Mouse (Mus musculus): ENCODE data around the gene Bcl2l13. TPM values are rescaled to one million over a fixed set of nuclear protein-coding genes. Genes with fewer than 3 reads are reported as not detected.
A peak's percentile ranks its signal among the peaks of the same experiment; 100 is the strongest.

Bcl2l13 gene
- polyA plus RNA-seq, 1 experiment from 2014 or later = 23.9 TPM

DNA sequence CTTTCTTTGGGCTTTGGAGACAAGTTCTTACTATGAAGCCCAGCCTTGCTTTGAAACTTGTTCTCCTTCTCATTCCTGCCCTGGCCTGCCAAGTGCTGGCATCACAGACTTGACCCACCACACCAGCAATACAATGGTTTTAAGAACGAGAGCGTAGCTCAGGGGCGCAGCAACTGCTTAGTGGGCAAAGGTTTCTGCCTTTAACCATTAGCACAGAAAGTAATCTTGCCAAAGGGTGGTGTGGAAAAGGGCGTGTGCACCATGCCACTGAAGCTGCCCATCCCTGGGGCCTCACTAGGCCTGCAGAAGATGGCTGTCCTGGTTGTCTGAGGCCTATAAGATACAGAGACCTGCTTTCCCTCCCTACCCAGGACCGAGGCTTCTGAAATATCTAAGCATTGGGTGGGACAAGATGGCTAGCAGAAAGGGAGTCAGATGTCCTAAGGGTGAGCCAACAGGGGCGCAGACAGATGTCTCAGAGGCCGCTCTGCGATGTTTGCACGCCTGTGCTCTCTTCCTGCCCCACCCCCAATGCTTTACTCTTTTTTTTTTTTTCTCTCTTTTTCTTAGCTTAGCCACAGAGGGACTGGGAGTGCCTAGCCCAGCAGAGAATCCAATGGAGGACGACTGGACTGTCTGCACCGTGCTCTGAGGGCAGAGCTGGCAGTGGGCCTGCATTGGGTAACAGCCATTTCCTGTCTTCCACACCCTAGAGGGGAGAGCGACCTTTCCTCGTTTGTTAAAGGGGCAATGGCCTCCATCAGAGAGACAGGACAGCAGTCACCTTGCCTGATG, 75.4 kb downstream of the Bcl2l13 start:
- no peak overlapping the region for H3K4me2 ChIP-seq (replicated peaks; ENCODE audit: low read depth, low read length)
- H3K4me3 ChIP-seq (ENCODE audit: low read depth, low read length) = no peak overlapping the region
- H3K9ac ChIP-seq (replicated peaks; ENCODE audit: low read depth, low read length) = no peak overlapping the region
- H3K27me3 ChIP-seq (ENCODE audit: control insufficient read depth, insufficient read depth, low read length) = no peaks in the 10 kb centered on the region
- H3K9me3 ChIP-seq (ENCODE audit: control insufficient read depth, low read depth, low read length) = no peaks in the 10 kb centered on the region
- WGBS = 71% methylated on average over 13 of the region's 13 CpGs
- peaks cover 4% of the 10 kb centered on the region; the same call in 1 of the 2 replicates for H3K4me1 ChIP-seq (ENCODE audit: control insufficient read depth, insufficient read depth, low read length)
- H3K27ac ChIP-seq (ENCODE audit: low read length) = no peak overlapping the region
- H3K36me3 ChIP-seq (ENCODE audit: control insufficient read depth, insufficient read depth, low read length) = no peaks in the 10 kb centered on the region
- ATAC-seq (ENCODE audit: insufficient number of reproducible peaks, insufficient read depth, low FRiP score, low read depth) = no peak

DNA sequence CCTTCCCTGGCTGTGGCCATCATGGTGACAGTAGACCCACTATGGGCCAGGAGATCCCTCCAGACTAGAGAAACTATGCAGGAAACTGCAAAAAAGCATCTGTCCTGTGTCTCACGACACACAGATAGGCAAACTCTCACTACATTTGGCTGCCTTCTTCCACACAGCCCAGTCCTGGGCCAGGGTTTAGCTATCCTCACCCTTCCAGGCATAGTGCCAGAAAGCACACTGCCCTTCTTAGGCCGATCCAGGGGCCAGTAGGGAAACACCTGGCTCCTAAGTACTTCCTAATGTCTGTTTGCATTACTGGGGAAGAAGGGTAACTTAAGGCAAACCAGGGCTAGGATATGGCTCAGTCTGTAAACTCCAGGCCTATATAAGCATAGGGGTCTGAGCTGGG, 76.9 kb downstream of the Bcl2l13 start:
- ATAC-seq (ENCODE audit: insufficient number of reproducible peaks, insufficient read depth, low FRiP score, low read depth) = no peak
- Histone ChIP-seq H3K4me3 (ENCODE audit: low read depth, low read length) (no peak overlapping the region), H3K4me1 (ENCODE audit: control insufficient read depth, insufficient read depth, low read length) (peaks cover 4% of the 10 kb centered on the region; the same call in 1 of the 2 replicates)

DNA sequence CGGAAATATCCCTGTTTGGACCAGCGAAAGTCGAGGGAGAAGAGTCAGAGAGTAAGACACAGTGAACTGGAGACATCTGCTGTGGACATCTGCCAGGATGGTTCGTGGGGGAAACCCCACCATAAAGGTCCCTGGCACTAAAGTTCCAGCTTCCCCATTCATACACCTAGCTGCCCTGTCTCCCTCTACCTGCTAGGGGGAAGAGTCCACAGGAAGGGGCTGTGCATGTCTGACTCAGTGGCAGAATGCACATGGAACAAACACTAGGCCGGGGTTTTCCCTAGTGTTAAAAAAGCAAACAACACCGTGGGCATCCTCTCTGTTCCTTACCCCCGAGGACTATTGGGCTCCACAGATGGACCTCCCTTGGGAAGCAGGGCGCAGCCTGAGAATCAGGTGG, 77.8 kb downstream of the Bcl2l13 start:
- H3K9ac ChIP-seq (replicated peaks; ENCODE audit: low read depth, low read length) = no peak overlapping the region
- H3K4me2 ChIP-seq (replicated peaks; ENCODE audit: low read depth, low read length) = no peak overlapping the region
- no peak for ATAC-seq (ENCODE audit: insufficient number of reproducible peaks, insufficient read depth, low FRiP score, low read depth)
- no peaks in the 10 kb centered on the region for H3K9me3 ChIP-seq (ENCODE audit: control insufficient read depth, low read depth, low read length)
- H3K4me3 ChIP-seq (ENCODE audit: low read depth, low read length) = no peak overlapping the region
- peaks cover 4% of the 10 kb centered on the region; the same call in 1 of the 2 replicates for H3K4me1 ChIP-seq (ENCODE audit: control insufficient read depth, insufficient read depth, low read length)
- 81% methylated on average over 8 of the region's 8 CpGs for WGBS
- H3K27ac ChIP-seq (ENCODE audit: low read length) = no peak overlapping the region
- H3K27me3 ChIP-seq (ENCODE audit: control insufficient read depth, insufficient read depth, low read length) = no peaks in the 10 kb centered on the region
- no peaks in the 10 kb centered on the region for H3K36me3 ChIP-seq (ENCODE audit: control insufficient read depth, insufficient read depth, low read length)

More for the DNA sequence above, 76.9 kb downstream of the Bcl2l13 start:
- no peaks in the 10 kb centered on the region for H3K27me3 ChIP-seq (ENCODE audit: control insufficient read depth, insufficient read depth, low read length)
- no peaks in the 10 kb centered on the region for H3K36me3 ChIP-seq (ENCODE audit: control insufficient read depth, insufficient read depth, low read length)
- no peak overlapping the region for H3K9ac ChIP-seq (replicated peaks; ENCODE audit: low read depth, low read length)
- no peak overlapping the region for H3K4me2 ChIP-seq (replicated peaks; ENCODE audit: low read depth, low read length)
- no peak overlapping the region for H3K27ac ChIP-seq (ENCODE audit: low read length)
- WGBS = 36% methylated on average over 2 of the region's 2 CpGs
- H3K9me3 ChIP-seq (ENCODE audit: control insufficient read depth, low read depth, low read length) = no peaks in the 10 kb centered on the region

DNA sequence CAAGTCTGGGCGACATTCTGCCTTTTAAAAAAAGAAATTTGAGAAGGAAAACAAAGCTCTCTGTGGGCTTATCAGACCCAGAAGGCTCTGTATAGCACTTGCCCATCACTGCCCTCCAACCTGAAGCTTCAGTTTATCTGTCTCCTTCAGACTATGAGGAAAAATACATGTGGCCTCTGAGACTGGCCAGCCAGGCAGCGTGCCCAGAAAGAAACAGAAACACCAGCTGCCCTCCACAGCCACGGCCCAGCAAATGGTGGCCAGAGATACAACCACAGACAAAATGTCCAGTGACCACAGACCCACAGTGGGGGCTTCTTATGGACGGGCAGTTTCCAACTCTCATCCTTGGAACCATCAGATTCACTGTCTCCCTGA, 78.5 kb downstream of the Bcl2l13 start:
- Histone ChIP-seq H3K36me3 (ENCODE audit: control insufficient read depth, insufficient read depth, low read length) (no peaks in the 10 kb centered on the region), H3K9ac (replicated peaks; ENCODE audit: low read depth, low read length) (no peak overlapping the region), H3K4me1 (ENCODE audit: control insufficient read depth, insufficient read depth, low read length) (peaks cover 4% of the 10 kb centered on the region; the same call in 1 of the 2 replicates), H3K27me3 (ENCODE audit: control insufficient read depth, insufficient read depth, low read length) (no peaks in the 10 kb centered on the region), H3K4me2 (replicated peaks; ENCODE audit: low read depth, low read length) (no peak overlapping the region), H3K4me3 (ENCODE audit: low read depth, low read length) (no peak overlapping the region), H3K27ac (ENCODE audit: low read length) (no peak overlapping the region), H3K9me3 (ENCODE audit: control insufficient read depth, low read depth, low read length) (no peaks in the 10 kb centered on the region)
- 80% methylated on average over 4 of the region's 4 CpGs for WGBS
- no peak for ATAC-seq (ENCODE audit: insufficient number of reproducible peaks, insufficient read depth, low FRiP score, low read depth)

DNA sequence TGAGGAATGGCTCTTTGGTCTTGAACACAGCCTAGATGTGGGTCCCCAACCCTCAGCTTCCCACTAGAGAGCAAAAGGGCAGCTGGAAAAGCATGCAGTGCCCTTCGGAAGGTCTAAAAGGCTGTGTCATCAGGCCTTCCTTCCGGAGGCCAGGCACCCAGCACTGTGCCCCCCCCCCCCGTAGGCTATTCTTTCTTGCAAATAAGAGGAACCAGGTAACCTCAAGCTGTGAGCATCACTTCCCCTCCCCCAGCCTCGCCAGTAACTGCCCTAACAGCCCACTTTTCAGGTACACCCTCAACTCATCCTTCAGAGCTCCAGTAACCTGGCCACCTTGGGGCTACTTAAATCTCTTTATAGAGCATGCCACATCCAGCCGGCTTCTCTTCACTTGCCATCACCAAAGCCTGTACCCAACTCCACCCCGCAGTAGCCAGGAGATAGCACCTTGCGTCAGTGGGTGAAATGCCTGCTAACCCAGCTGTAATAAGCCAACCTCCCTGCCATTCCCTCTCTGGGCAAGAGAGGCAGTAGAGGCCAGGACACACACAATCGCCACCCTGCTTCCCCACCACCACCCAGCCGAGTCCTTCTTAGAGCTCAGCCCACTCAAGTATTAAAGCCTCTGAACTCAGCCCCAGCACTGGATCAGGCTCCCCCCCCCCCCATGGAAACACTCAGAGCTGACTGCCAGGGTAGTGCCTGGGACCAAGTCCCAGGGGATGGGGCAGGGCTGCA, 79.1 kb downstream of the Bcl2l13 start:
- Histone ChIP-seq H3K27ac (ENCODE audit: low read length) (no peak overlapping the region), H3K9me3 (ENCODE audit: control insufficient read depth, low read depth, low read length) (no peaks in the 10 kb centered on the region), H3K4me1 (ENCODE audit: control insufficient read depth, insufficient read depth, low read length) (peaks cover 4% of the 10 kb centered on the region; the same call in 1 of the 2 replicates), H3K4me3 (ENCODE audit: low read depth, low read length) (peak overlapping the region; percentile 61; the same call in 1 of the 2 replicates), H3K9ac (replicated peaks; ENCODE audit: low read depth, low read length) (no peak overlapping the region), H3K36me3 (ENCODE audit: control insufficient read depth, insufficient read depth, low read length) (no peaks in the 10 kb centered on the region), H3K27me3 (ENCODE audit: control insufficient read depth, insufficient read depth, low read length) (no peaks in the 10 kb centered on the region), H3K4me2 (replicated peaks; ENCODE audit: low read depth, low read length) (no peak overlapping the region; the same call in 1 of the 2 replicates)
- WGBS = 51% methylated on average over 9 of the region's 9 CpGs
- ATAC-seq (ENCODE audit: insufficient number of reproducible peaks, insufficient read depth, low FRiP score, low read depth) = no peak

DNA sequence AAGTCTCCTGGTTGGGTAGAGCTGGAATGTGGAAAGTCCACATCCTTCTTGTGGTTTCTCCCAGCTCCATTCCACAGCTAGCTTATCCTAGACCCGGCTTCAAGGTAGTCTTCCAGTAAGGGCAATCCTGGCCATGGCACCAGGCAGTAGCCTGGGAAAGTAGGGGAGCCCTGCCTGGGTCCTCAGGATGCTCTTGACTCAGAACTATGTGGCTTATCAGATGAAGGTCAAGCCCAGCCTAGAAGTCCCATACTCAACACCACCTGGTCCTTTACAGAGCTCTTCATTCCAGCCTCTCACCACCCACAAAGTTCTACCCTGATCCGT, 79.6 kb downstream of the Bcl2l13 start:
- H3K4me3 ChIP-seq (ENCODE audit: low read depth, low read length) = peak overlapping the region; percentile 61
- no peak overlapping the region for H3K27ac ChIP-seq (ENCODE audit: low read length)
- no peak for ATAC-seq (ENCODE audit: insufficient number of reproducible peaks, insufficient read depth, low FRiP score, low read depth)
- H3K4me1 ChIP-seq (ENCODE audit: control insufficient read depth, insufficient read depth, low read length) = peaks cover 4% of the 10 kb centered on the region; the same call in 1 of the 2 replicates
- H3K27me3 ChIP-seq (ENCODE audit: control insufficient read depth, insufficient read depth, low read length) = no peaks in the 10 kb centered on the region
- 22% methylated on average over 2 of the region's 2 CpGs for WGBS
- no peaks in the 10 kb centered on the region for H3K36me3 ChIP-seq (ENCODE audit: control insufficient read depth, insufficient read depth, low read length)
- no peak overlapping the region for H3K9ac ChIP-seq (replicated peaks; ENCODE audit: low read depth, low read length)
- H3K4me2 ChIP-seq (replicated peaks; ENCODE audit: low read depth, low read length) = peak overlapping the region; percentile 88; the same call in 1 of the 2 replicates
- H3K9me3 ChIP-seq (ENCODE audit: control insufficient read depth, low read depth, low read length) = no peaks in the 10 kb centered on the region

DNA sequence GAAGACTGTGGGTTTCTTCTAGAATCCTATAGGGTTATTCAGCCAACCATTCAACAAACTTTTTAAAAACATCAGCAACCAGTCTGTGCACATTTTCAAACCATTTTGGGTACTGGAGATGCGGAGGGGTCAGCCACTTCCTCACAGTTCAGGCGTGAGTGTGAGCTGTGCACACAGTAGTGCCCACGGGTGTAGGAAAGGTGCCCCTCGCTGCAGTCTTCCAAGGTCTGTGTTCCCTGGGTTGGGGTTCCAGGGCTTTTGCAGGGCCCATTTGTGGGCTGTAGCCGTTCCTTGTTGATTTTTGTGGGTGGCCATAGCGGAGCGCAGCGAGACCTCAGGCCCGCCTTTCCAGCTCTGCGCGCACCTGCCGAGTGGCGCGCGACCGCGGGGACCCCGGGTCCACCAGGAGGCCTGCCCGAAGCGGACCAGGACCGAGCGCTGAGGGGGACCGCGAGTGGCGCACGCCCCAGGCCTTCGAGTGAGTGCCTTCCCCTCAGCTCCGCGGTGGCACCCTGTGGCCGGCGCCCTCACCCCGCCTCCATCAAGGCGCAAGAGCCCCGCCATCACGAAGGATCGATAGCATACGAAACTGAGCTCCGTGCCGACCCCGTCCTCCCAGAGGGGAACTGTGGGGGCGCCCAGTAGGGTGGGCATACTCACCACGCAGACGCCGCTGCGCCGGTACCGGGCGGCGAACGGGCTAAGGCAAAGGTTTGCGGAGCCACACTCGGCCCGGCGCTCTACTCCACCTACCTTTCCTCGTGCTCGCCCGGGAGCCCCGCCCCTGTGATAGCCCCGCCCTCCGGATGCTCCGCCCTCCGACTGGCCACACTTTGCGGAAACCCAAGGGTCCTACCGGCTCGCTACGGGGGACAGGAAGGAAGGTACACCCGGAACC, 80.3 kb downstream of the Bcl2l13 start, which contains the start of gene Bid:
Gene Bid, minus strand, starts transcription at position 780 of the 898 bp plus-strand sequence.
- Histone ChIP-seq H3K27ac (ENCODE audit: low read length) (no peak within 1 kb of the TSS), H3K9me3 (ENCODE audit: control insufficient read depth, low read depth, low read length) (no peaks in the 10 kb centered on the region), H3K4me1 (ENCODE audit: control insufficient read depth, insufficient read depth, low read length) (peaks cover 2% of the 10 kb centered on the region; the same call in 1 of the 2 replicates), H3K36me3 (ENCODE audit: control insufficient read depth, insufficient read depth, low read length) (no peaks in the 10 kb centered on the region), H3K4me3 (ENCODE audit: low read depth, low read length) (peak within 1 kb of the TSS; percentile 61), H3K9ac (replicated peaks; ENCODE audit: low read depth, low read length) (peak within 1 kb of the TSS; percentile 19), H3K4me2 (replicated peaks; ENCODE audit: low read depth, low read length) (peak within 1 kb of the TSS; percentile 88), H3K27me3 (ENCODE audit: control insufficient read depth, insufficient read depth, low read length) (no peaks in the 10 kb centered on the region)
- under 1% methylated on average over 67 of the region's 67 CpGs for WGBS
- peak; percentile 92 for ATAC-seq (ENCODE audit: insufficient number of reproducible peaks, insufficient read depth, low FRiP score, low read depth)
